Mouse (Mus musculus) kidney, embryonic 16.5 days (tissue): ENCODE measurements around the gene Gm49383. TPM values are rescaled to one million over a fixed set of nuclear protein-coding genes. Genes with fewer than 3 reads are reported as not detected.
A peak's percentile ranks its signal among the peaks of the same experiment; 100 is the strongest.

Experiments
- ATAC-seq: fragments of 200-750 bp; cut with Nextera tagmentation; 2 replicates; pipeline ENCODE4 v1.8.0; 2017; ENCODE audit warnings: moderate TSS enrichment; ENCODE audit not compliant: low FRiP score, low TSS enrichment
- H3K27ac ChIP-seq: fragments of 300-500 bp; sonication (generic); 2 replicates; pipeline ENCODE4 v1.5.1; 2014; ENCODE audit warnings: low read length
- H3K27me3 ChIP-seq: fragments of 300-500 bp; sonication (generic); 2 replicates; pipeline ENCODE4 v1.6.1; 2014; ENCODE audit warnings: low read length, control low read depth, mixed read lengths; ENCODE audit not compliant: insufficient read depth
- H3K36me3 ChIP-seq: fragments of 300-500 bp; sonication (generic); 2 replicates; pipeline ENCODE4 v1.6.1; 2014; ENCODE audit warnings: low read length, control low read depth, mixed read lengths; ENCODE audit not compliant: insufficient read depth
- H3K4me1 ChIP-seq: fragments of 300-500 bp; sonication (generic); 2 replicates; pipeline ENCODE4 v1.6.1; 2014; ENCODE audit warnings: low read length, control low read depth, mixed read lengths; ENCODE audit not compliant: insufficient read depth
- H3K4me2 ChIP-seq: fragments of 300-500 bp; sonication (generic); replicated peaks from 2 replicates; pipeline ENCODE4 v1.6.1; 2014; ENCODE audit warnings: low read depth, low read length
- H3K4me3 ChIP-seq: fragments of 300-500 bp; sonication (generic); 2 replicates; pipeline ENCODE4 v1.5.1; 2014; ENCODE audit warnings: mild to moderate bottlenecking, low read length
- H3K9ac ChIP-seq: fragments of 300-500 bp; sonication (generic); replicated peaks from 2 replicates; pipeline ENCODE4 v1.6.1; 2014; ENCODE audit warnings: low read length
- H3K9me3 ChIP-seq: fragments of 300-500 bp; sonication (generic); 2 replicates; pipeline ENCODE4 v1.6.1; 2016; ENCODE audit warnings: low read length, control low read depth
- WGBS: fragments of 180-500 bp; shearing (Covaris S2); extraction: QIAGEN DNeasy Blood & Tissue Kit; methylation state at CpG from one replicate; pipeline ENCODE4 v1.1.7; 2014; 5-methylcytosine and 5-hydroxymethylcytosine counted together
- microRNA-seq: library from miRNA; unstranded; fragments of <30 nt; microRNA quantifications from one replicate; pipeline ENCODE4, GENCODE M21; 2016
- polyA plus RNA-seq: library from polyadenylated mRNA; unstranded; fragments of >200 nt; fragmentation: Nextera tagmentation; extraction: Ambion mirVana; gene quantifications from 2 replicates; pipeline ENCODE4 v1.2.1, GENCODE M21; 2015

The Gm49383 gene
- polyA plus RNA-seq, 1 experiment from 2014 or later: 32.6 TPM

DNA sequence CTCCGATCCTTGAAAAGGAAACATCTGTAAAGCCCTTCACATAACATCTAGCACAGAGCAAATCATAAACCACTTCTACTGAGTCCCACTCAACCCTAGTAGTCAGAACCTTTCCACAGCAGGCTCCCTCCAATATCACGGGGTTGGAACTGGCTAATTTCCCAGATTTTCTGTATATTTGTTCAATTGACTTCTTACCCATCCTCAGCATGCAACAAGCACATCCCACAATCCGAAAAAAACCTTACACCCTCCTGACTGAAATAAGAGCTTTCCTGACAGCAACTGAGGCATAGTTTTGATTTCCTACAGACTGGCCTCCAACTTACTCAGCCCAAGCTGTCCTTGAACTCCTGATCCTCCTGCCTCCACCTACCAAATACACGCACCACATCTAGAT lies 40.5 kb downstream of the Gm49383 start:
- H3K4me1 ChIP-seq: peaks cover 6% of the 10 kb centered on the region; the same call in 1 of the 2 replicates
- no peak for ATAC-seq
- 88% methylated on average over 4 of the region's 4 CpGs for WGBS
- H3K27me3 ChIP-seq: no peaks in the 10 kb centered on the region
- no peaks in the 10 kb centered on the region for H3K9me3 ChIP-seq
- no peak overlapping the region for H3K4me3 ChIP-seq
- H3K36me3 ChIP-seq: peaks cover 18% of the 10 kb centered on the region
- no peak overlapping the region for H3K9ac ChIP-seq
- no peak overlapping the region for H3K27ac ChIP-seq
- H3K4me2 ChIP-seq: no peak overlapping the region

DNA sequence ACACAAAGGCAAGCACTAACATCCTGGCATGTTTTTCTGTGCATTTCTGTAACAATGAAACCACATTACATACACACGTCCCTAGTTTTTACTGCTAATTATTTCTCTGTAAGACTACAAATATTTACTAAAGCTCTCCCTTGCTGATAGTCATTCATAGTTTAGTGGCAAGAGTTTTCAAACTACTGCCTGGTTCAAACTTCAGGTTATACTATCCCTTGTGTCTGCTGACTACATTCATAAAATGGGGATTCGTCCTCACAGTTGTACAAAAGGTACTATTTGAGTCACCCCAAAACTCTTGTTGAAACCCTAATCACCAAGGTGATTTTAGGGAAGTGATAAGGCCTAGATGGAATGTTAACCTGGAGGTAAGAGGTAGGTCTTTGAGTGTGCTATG lies 41.0 kb downstream of the Gm49383 start:
- 84% methylated on average over 2 of the region's 2 CpGs for WGBS
- Histone ChIP-seq H3K27me3 (no peaks in the 10 kb centered on the region), H3K4me3 (no peak overlapping the region), H3K9ac (no peak overlapping the region), H3K36me3 (peaks cover 18% of the 10 kb centered on the region), H3K9me3 (no peaks in the 10 kb centered on the region), H3K27ac (no peak overlapping the region), H3K4me1 (peaks cover 6% of the 10 kb centered on the region; the same call in 1 of the 2 replicates), H3K4me2 (no peak overlapping the region)
- ATAC-seq: no peak

DNA sequence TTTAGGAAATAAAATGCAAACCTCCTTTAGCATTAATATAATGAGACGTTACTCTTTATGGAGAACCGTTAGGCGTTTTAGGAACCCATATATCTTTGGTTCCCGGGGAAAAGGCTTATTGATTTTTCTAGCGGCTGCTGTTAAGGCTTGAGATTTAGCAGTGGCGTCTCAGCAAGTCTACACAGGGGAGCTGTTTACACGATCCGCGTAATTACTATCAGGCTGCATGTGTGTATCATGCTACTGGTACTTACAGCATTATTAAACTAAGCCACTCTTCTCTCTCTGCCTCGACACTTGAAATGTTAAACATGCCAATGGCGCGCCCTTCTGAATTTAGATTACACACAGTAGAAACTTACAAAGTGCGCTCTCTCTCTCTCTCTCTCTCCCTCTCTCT lies 46.9 kb downstream of the Gm49383 start:
- no peak overlapping the region for H3K4me2 ChIP-seq
- no peak for ATAC-seq
- H3K9ac ChIP-seq: no peak overlapping the region
- no peaks in the 10 kb centered on the region for H3K4me1 ChIP-seq
- WGBS: 82% methylated on average over 13 of the region's 13 CpGs
- no peaks in the 10 kb centered on the region for H3K9me3 ChIP-seq
- H3K36me3 ChIP-seq: no peaks in the 10 kb centered on the region
- H3K27ac ChIP-seq: no peak overlapping the region
- H3K27me3 ChIP-seq: no peaks in the 10 kb centered on the region
- H3K4me3 ChIP-seq: no peak overlapping the region

DNA sequence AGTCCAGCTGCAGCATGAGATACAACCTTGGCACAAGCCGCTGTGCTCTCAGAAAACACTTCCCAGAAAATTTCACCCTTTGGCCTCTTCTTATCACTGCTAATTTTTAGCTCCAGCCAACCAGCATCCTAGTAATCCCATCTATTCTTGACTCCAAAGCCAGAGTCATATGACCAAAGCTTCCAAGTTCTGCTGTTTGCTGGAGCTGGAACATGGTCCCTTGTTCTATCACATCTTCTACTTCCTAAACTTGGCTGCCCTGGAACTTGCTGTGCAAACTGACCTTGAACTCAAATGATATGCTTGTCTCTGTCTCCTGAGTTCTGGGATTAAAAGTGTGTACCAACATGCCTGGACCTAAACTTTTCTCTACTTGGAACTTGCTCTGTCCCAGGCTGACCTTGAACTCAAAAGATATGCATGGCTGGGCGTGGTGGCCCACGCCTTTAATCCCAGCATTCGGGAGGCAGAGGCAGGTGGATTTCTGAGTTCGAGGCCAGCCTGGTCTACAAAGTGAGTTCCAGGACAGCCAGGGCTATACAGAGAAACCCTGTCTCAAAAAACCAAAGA lies 49.7 kb downstream of the Gm49383 start:
- Histone ChIP-seq H3K4me1 (no peaks in the 10 kb centered on the region), H3K9ac (no peak overlapping the region), H3K4me3 (no peak overlapping the region), H3K27ac (no peak overlapping the region), H3K9me3 (no peaks in the 10 kb centered on the region), H3K4me2 (no peak overlapping the region), H3K36me3 (no peaks in the 10 kb centered on the region), H3K27me3 (no peaks in the 10 kb centered on the region)
- WGBS: 94% methylated on average over 5 of the region's 5 CpGs
- ATAC-seq: no peak

DNA sequence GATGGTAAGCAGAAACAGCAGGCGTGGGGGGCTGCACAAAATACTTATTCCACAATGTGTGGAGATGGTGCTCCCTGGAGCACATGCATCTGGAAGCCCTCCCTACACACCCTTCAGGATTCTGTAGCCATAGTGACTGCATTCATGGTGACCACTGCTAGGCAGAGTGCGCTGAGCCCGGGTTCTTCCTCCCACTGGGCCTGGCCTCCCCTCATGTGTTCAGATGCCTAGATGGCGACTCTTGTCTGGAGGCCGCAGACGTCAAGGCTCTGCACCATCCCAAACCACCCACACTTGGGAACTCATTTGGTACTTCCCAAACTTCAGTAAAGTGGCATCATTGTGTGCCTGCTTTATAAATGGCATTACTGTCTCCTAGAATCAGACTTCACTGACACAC lies 53.4 kb downstream of the Gm49383 start:
- no peak for ATAC-seq
- Histone ChIP-seq H3K9me3 (no peaks in the 10 kb centered on the region), H3K27me3 (no peaks in the 10 kb centered on the region), H3K27ac (no peak overlapping the region), H3K9ac (no peak overlapping the region), H3K4me3 (no peak overlapping the region), H3K4me2 (no peak overlapping the region), H3K36me3 (no peaks in the 10 kb centered on the region), H3K4me1 (no peaks in the 10 kb centered on the region)
- 86% methylated on average over 6 of the region's 6 CpGs for WGBS

DNA sequence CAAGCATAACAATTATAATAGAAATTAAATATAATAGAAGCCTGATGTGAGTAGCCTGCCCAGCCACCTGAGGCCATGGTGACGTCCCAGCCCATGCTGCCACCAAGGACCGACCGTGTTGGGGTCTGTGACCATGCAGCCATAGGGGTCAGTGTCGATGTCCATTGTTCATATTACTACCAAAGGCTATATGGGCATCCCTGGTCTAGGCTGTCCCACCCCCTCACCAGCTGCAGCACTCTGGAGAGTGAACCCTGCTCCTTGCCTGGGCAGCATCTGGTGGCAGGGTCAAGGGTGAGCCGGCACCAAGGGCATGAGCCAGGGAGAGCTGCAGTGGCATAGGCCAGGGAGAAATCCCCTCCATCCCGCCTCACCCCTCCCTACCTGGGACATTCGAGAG lies 57.1 kb downstream of the Gm49383 start:
- Histone ChIP-seq H3K4me3 (no peak overlapping the region), H3K9ac (no peak overlapping the region), H3K4me2 (no peak overlapping the region), H3K27ac (no peak overlapping the region), H3K4me1 (no peaks in the 10 kb centered on the region), H3K9me3 (no peaks in the 10 kb centered on the region), H3K27me3 (no peaks in the 10 kb centered on the region), H3K36me3 (no peaks in the 10 kb centered on the region)
- 88% methylated on average over 7 of the region's 7 CpGs for WGBS
- ATAC-seq: no peak

DNA sequence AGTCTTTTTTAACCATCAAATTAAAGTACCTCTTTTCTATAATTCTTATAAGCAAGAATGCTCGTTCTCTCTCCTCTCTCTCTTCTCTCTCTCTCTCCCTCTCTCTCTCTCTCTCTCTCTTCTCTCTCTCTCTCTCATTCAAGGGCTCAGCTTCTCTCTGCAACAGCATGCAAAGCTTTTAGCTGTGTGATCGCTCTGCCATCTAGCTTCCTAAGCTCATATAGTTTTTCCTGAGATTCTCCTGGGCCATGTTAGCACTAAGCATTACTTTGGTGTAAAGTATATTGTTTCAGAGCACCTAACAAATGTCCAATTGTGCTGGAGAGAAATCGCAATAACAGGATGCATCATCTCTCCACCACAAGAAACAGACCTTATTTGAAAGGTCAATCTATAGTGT lies 57.7 kb downstream of the Gm49383 start:
- H3K27me3 ChIP-seq: no peaks in the 10 kb centered on the region
- no peak overlapping the region for H3K4me3 ChIP-seq
- H3K27ac ChIP-seq: no peak overlapping the region
- no peak overlapping the region for H3K9ac ChIP-seq
- H3K4me1 ChIP-seq: no peaks in the 10 kb centered on the region
- WGBS: 94% methylated on average over 3 of the region's 3 CpGs
- no peak overlapping the region for H3K4me2 ChIP-seq
- no peaks in the 10 kb centered on the region for H3K9me3 ChIP-seq
- no peaks in the 10 kb centered on the region for H3K36me3 ChIP-seq
- no peak for ATAC-seq

Small RNA genes within 50 kb of the gene (microRNA-seq; reads per million reads assigned to microRNA genes)
- gene Gm47287 (not detected), gene Gm47295 (1.7 reads per million, percentile 5 among the genes with 10 or more reads in this experiment)

Other genes starting within 250 kb of the Gm49383 start
- 1,392 and 1,476 TPM in 2 replicates for gene Rps29, start 37.9 kb downstream of the Gm49383 start, polyA plus RNA-seq
- gene Lrr1, start 28.3 kb downstream of the Gm49383 start, polyA plus RNA-seq: 21.1 and 24.1 TPM in 2 replicates
- 471 and 512 TPM in 2 replicates for gene Rpl36al, start 13.0 kb downstream of the Gm49383 start, polyA plus RNA-seq
- gene Mgat2, start 12.9 kb downstream of the Gm49383 start, polyA plus RNA-seq: 46.3 and 47.0 TPM in 2 replicates
- 8.8 and 10.5 TPM in 2 replicates for gene Dnaaf2, start 1.3 kb upstream of the Gm49383 start, polyA plus RNA-seq
- gene Gm49384, start 7.2 kb upstream of the Gm49383 start, polyA plus RNA-seq: 26.8 and 28.7 TPM in 2 replicates
- gene Pole2, start 31.1 kb upstream of the Gm49383 start, polyA plus RNA-seq: 26.2 and 26.4 TPM in 2 replicates
- gene Klhdc1, start 44.1 kb upstream of the Gm49383 start, polyA plus RNA-seq: 5.9 and 9.9 TPM in 2 replicates
- 139 and 142 TPM in 2 replicates for gene Klhdc2, start 99.6 kb upstream of the Gm49383 start, polyA plus RNA-seq
- gene Nemf, start 160.1 kb upstream of the Gm49383 start, polyA plus RNA-seq: 80.3 and 92.7 TPM in 2 replicates
- 34.6 and 34.9 TPM in 2 replicates for gene Arf6, start 175.0 kb upstream of the Gm49383 start, polyA plus RNA-seq
- 1.1 and 1.7 TPM in 2 replicates for gene Gm9887, start 175.4 kb upstream of the Gm49383 start, polyA plus RNA-seq